Mouse (Mus musculus): ENCODE results near the gene Cox7a2l. TPM values are rescaled to one million over a fixed set of nuclear protein-coding genes. Genes with fewer than 3 reads are reported as not detected.

Cox7a2l gene
- total and polyA plus RNA-seq, 3 experiments, result 233 to 371 (median 310) TPM

DNA sequence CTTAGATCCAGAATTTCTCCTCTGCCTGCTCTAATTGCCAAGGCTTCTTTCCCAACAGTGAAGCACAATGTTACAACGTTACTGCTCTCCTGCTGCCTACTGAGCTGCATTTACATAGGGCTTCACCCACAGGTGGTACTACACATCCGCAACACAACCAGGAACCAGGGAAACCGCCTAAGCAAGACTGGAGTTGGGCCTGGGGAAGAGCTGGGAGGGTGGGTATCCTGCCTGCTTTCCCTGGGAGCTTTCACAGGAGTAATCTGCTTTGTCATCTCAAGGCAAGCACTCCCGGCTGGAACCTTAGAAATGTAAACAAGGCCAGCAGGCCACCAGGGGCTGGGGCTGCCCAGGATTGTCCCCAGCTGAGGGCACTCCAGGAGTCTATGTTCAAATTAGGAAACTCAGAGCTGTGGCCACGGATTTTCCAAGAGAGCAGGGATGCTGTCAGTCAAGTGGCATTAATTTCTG is 9.0 kb upstream of the Cox7a2l start (continued):
- no peak for TF ChIP-seq NRF1 (IDR thresholded peaks at IDR 0.05; ENCODE audit: low read depth, low read length)

DNA sequence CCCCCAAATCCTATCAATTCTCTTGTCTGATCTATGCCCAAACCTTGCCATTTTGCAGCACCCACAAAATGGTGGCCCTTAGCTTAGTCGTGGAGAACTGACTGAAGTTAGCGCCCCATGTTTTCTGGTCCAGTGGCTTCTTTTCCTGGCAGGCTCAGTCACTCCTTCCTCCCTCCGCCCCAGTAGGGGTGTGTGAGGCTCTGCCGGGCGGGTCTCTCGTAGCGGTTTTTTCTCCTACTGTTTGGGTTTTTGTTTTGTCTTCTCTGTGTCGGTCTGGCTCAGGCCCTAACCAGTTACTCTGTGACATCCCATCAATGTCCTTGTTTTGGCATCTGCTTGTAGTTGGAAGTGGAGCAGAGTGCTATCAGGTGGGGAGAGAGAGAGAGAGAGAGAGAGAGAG is 8.5 kb upstream of the Cox7a2l start:
- Histone ChIP-seq H3K27ac (ENCODE audit: insufficient read depth, low read depth) (no peak overlapping the region), H3K4me3 (replicated peaks in 1 of 3; ENCODE audit: low read depth in 2 of 3, low read length in 2 of 3, poor library complexity in 1 of 3) (no peak overlapping the region)
- in situ Hi-C loops (cut with MboI; ENCODE audit: low pct_ligation_motif_present, low pct_unique_long_range_greater_than_20kb, low sequenced_read_pairs), result no loop called here

DNA sequence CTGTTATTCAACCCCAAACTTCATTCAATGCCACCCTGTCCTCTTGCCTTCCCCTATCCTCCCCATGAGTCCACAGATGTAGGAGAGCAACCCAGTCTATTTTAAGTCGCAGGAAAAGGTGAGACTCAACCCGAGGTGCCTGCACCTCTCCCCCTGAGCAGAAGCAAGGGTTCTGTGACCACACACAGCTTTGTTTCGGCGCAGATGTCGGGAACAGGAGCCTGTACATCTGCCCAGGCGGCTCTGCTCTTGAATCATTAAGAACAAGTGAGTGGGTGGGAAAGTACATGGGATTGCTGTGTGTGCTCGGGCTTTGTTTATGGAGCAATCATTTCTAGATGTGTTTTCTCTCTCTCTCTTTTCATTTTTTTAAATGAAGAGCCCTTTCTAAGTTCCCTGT is 7.6 kb upstream of the Cox7a2l start:
- H3K36me3 ChIP-seq (replicated peaks in 1 of 2; ENCODE audit: control insufficient read depth in 1 of 2, insufficient read depth in 1 of 2, low read length in 1 of 2), result no peaks in the 10 kb centered on the region
- no peaks in the 10 kb centered on the region for H3K9me3 ChIP-seq (replicated peaks; ENCODE audit: low read length)
- TF ChIP-seq MAX (IDR thresholded peaks at IDR 0.05; ENCODE audit: low read length) (no peak), USF1 (IDR thresholded peaks at IDR 0.05; ENCODE audit: low read depth, low read length) (no peak), SMC3 (IDR thresholded peaks at IDR 0.05; ENCODE audit: low read depth, low read length) (no peak), NELFE (IDR thresholded peaks at IDR 0.05; ENCODE audit: low read depth, low read length) (no peak), USF2 (conservative IDR thresholded peaks at IDR 0.05; ENCODE audit: low read depth, low read length) (no peak), RAD21 (IDR thresholded peaks at IDR 0.05; ENCODE audit: low read depth, low read length) (no peak), IRF4 (IDR thresholded peaks at IDR 0.05; ENCODE audit: low read depth, low read length) (no peak), NRF1 (IDR thresholded peaks at IDR 0.05; ENCODE audit: low read depth, low read length) (no peak), BHLHE40 (IDR thresholded peaks at IDR 0.05; ENCODE audit: low read depth, low read length) (no peak), GABPA (IDR thresholded peaks at IDR 0.05; ENCODE audit: insufficient replicate concordance, low read depth, low read length) (no peak), HCFC1 (IDR thresholded peaks at IDR 0.05; ENCODE audit: low read depth, low read length) (no peak), POLR2A (IDR thresholded peaks at IDR 0.05; ENCODE audit: low read depth, low read length) (no peak), ZNF384 (IDR thresholded peaks at IDR 0.05; ENCODE audit: low read depth, low read length) (no peak), MAZ (IDR thresholded peaks at IDR 0.05; ENCODE audit: low read depth, low read length) (no peak), KAT2A (IDR thresholded peaks at IDR 0.05; ENCODE audit: insufficient replicate concordance, low read length) (no peak), ZC3H11A (IDR thresholded peaks at IDR 0.05; ENCODE audit: low read depth, low read length) (no peak), UBTF (IDR thresholded peaks at IDR 0.05; ENCODE audit: low read depth, low read length) (no peak), CHD1 (IDR thresholded peaks at IDR 0.05; ENCODE audit: low read depth, low read length) (no peak), TBP (conservative IDR thresholded peaks at IDR 0.05; ENCODE audit: low read depth, low read length) (no peak)
- DNase-seq (ENCODE audit: extremely low read depth), result no peak
- peaks cover 4 to 8% of the 10 kb centered on the region in 2 experiments for H3K4me1 ChIP-seq (ENCODE audit: control insufficient read depth in 1 of 2, insufficient read depth in 2 of 2)
- no peak overlapping the region for H3K4me2 ChIP-seq (ENCODE audit: insufficient read depth, low read depth, poor library complexity, severe bottlenecking)
- no peak overlapping the region for H3K4me3 ChIP-seq (replicated peaks in 1 of 3; ENCODE audit: low read depth in 2 of 3, low read length in 2 of 3, poor library complexity in 1 of 3)
- no peaks in the 10 kb centered on the region for H3K79me2 ChIP-seq (replicated peaks; ENCODE audit: control insufficient read depth, extremely low read depth, insufficient read depth, poor library complexity, severe bottlenecking)
- in situ Hi-C loops (cut with MboI; ENCODE audit: low pct_ligation_motif_present, low pct_unique_long_range_greater_than_20kb, low sequenced_read_pairs) (no loop called here), dilution Hi-C loops (cut with MboI; ENCODE audit: extremely low pct_ligation_motif_present, extremely low pct_unique_long_range_greater_than_20kb, low sequenced_read_pairs) (no loop called here)
- no peak overlapping the region for H3K27ac ChIP-seq (ENCODE audit: insufficient read depth, low read depth)
- H3K9ac ChIP-seq (ENCODE audit: insufficient read depth, low read depth), result no peak overlapping the region
- no peaks in the 10 kb centered on the region for H3K27me3 ChIP-seq (replicated peaks)

More for the DNA sequence above, 8.5 kb upstream of the Cox7a2l start:
- H3K9ac ChIP-seq (ENCODE audit: insufficient read depth, low read depth), result no peak overlapping the region
- H3K9me3 ChIP-seq (replicated peaks; ENCODE audit: low read length), result no peaks in the 10 kb centered on the region
- no peaks in the 10 kb centered on the region for H3K36me3 ChIP-seq (replicated peaks in 1 of 2; ENCODE audit: control insufficient read depth in 1 of 2, insufficient read depth in 1 of 2, low read length in 1 of 2)
- no peaks in the 10 kb centered on the region for H3K79me2 ChIP-seq (replicated peaks; ENCODE audit: control insufficient read depth, extremely low read depth, insufficient read depth, poor library complexity, severe bottlenecking)
- DNase-seq (ENCODE audit: extremely low read depth), result no peak
- H3K4me1 ChIP-seq (ENCODE audit: control insufficient read depth in 1 of 2, insufficient read depth in 2 of 2), result peaks cover 4 to 8% of the 10 kb centered on the region in 2 experiments
- TF ChIP-seq MAX (IDR thresholded peaks at IDR 0.05; ENCODE audit: low read length) (no peak), IRF4 (IDR thresholded peaks at IDR 0.05; ENCODE audit: low read depth, low read length) (no peak), ZNF384 (IDR thresholded peaks at IDR 0.05; ENCODE audit: low read depth, low read length) (no peak), ETS1 (conservative IDR thresholded peaks at IDR 0.05; ENCODE audit: low read depth, low read length) (no peak), NELFE (IDR thresholded peaks at IDR 0.05; ENCODE audit: low read depth, low read length) (no peak), HCFC1 (IDR thresholded peaks at IDR 0.05; ENCODE audit: low read depth, low read length) (no peak), MYC (IDR thresholded peaks at IDR 0.05; ENCODE audit: low read depth, low read length) (no peak), GABPA (IDR thresholded peaks at IDR 0.05; ENCODE audit: insufficient replicate concordance, low read depth, low read length) (no peak), JUND (conservative IDR thresholded peaks at IDR 0.05; ENCODE audit: low read depth, low read length) (no peak), RAD21 (IDR thresholded peaks at IDR 0.05; ENCODE audit: low read depth, low read length) (no peak), PAX5 (IDR thresholded peaks at IDR 0.05; ENCODE audit: low read length) (no peak), BHLHE40 (IDR thresholded peaks at IDR 0.05; ENCODE audit: low read depth, low read length) (no peak), NRF1 (IDR thresholded peaks at IDR 0.05; ENCODE audit: low read depth, low read length) (no peak), USF1 (IDR thresholded peaks at IDR 0.05; ENCODE audit: low read depth, low read length) (no peak)
- no peaks in the 10 kb centered on the region for H3K27me3 ChIP-seq (replicated peaks)
- dilution Hi-C loops (cut with MboI; ENCODE audit: extremely low pct_ligation_motif_present, extremely low pct_unique_long_range_greater_than_20kb, low sequenced_read_pairs), result no loop called here
- H3K4me2 ChIP-seq (ENCODE audit: insufficient read depth, low read depth, poor library complexity, severe bottlenecking), result no peak overlapping the region
